Mouse (Mus musculus) embryonic facial prominence, embryonic 11.5 days (tissue): Measurements from ENCODE around the gene Havcr2. TPM values are rescaled to one million over a fixed set of nuclear protein-coding genes. Genes with fewer than 3 reads are reported as not detected.
A peak's percentile ranks its signal among the peaks of the same experiment; 100 is the strongest.
"Not testable (repeated sequence)": the region's sequence is repeated elsewhere in the genome, so short reads cannot be mapped to it uniquely, and the experiment has no call there.

Experiments used
- ATAC-seq: fragments of 200-750 bp; cut with Nextera tagmentation; replicated peaks from 2 replicates; pipeline ENCODE4 v1.8.0; 2017; ENCODE audit warnings: low read depth; ENCODE audit not compliant: insufficient number of reproducible peaks, low FRiP score, low TSS enrichment
- DNase-seq: peaks from one replicate; pipeline ENCODE4 v3.0.0-alpha.2; 2015; ENCODE audit warnings: low spot score
- H3K27ac ChIP-seq: fragments of 300-500 bp; sonication (generic); replicated peaks from 2 replicates; pipeline ENCODE4 v1.5.1; 2014; ENCODE audit warnings: mild to moderate bottlenecking, low read depth, low read length, control low read depth
- H3K27me3 ChIP-seq: fragments of 300-500 bp; sonication (generic); 2 replicates; pipeline ENCODE4 v1.6.1; 2014; ENCODE audit warnings: mild to moderate bottlenecking, low read length, moderate library complexity, mixed read lengths; ENCODE audit not compliant: control insufficient read depth, insufficient read depth
- H3K36me3 ChIP-seq: fragments of 300-500 bp; sonication (generic); replicated peaks from 2 replicates; pipeline ENCODE4 v1.6.1; 2014; ENCODE audit warnings: low read depth, mild to moderate bottlenecking, low read length, moderate library complexity, mixed read lengths; ENCODE audit not compliant: control insufficient read depth, insufficient read depth
- H3K4me1 ChIP-seq: fragments of 300-500 bp; sonication (generic); 2 replicates; pipeline ENCODE4 v1.6.1; 2014; ENCODE audit warnings: low read length, mixed read lengths; ENCODE audit not compliant: control insufficient read depth, insufficient read depth
- H3K4me2 ChIP-seq: fragments of 300-500 bp; sonication (generic); 2 replicates; pipeline ENCODE4 v1.6.1; 2014; ENCODE audit warnings: low read depth, mild to moderate bottlenecking, control low read depth, low read length, moderate library complexity
- H3K4me3 ChIP-seq: fragments of 300-500 bp; sonication (generic); 2 replicates; pipeline ENCODE4 v1.5.1; 2014; ENCODE audit warnings: low read depth, low read length, control low read depth
- H3K9ac ChIP-seq: fragments of 300-500 bp; sonication (generic); replicated peaks from 2 replicates; pipeline ENCODE4 v1.6.1; 2014; ENCODE audit warnings: mild to moderate bottlenecking, control low read depth, low read length
- H3K9me3 ChIP-seq: fragments of 300-500 bp; sonication (generic); replicated peaks from 2 replicates; pipeline ENCODE4 v1.6.1; 2016; ENCODE audit warnings: mild to moderate bottlenecking, low read length, inconsistent platforms, mixed read lengths; ENCODE audit not compliant: control insufficient read depth
- WGBS: fragments of 180-500 bp; shearing (Covaris S2); extraction: QIAGEN DNeasy Blood & Tissue Kit; methylation state at CpG from one replicate; pipeline ENCODE4 v1.1.7; 2014; 5-methylcytosine and 5-hydroxymethylcytosine counted together
- polyA plus RNA-seq: library from polyadenylated mRNA; unstranded; fragments of >200 nt; fragmentation: Nextera tagmentation; extraction: Ambion mirVana; gene quantifications from 2 replicates; pipeline ENCODE4 v1.2.1, GENCODE M21; 2014

Gene Havcr2
- polyA plus RNA-seq, 1 experiment from 2014 or later, result not detected

GRCm38 (mm10) chr11:46474220-46474619 is 19.5 kb downstream of the Havcr2 start:
- no peak overlapping the region for H3K4me3 ChIP-seq
- no peaks in the 10 kb centered on the region for H3K4me1 ChIP-seq
- no peak for ATAC-seq
- DNase-seq, result no peak
- H3K4me2 ChIP-seq, result no peak overlapping the region
- no peak overlapping the region for H3K9ac ChIP-seq
- no peaks in the 10 kb centered on the region for H3K27me3 ChIP-seq
- whole genome bisulfite sequencing, result 91% methylated on average over 4 of the region's 4 CpGs
- no peaks in the 10 kb centered on the region for H3K36me3 ChIP-seq
- no peaks in the 10 kb centered on the region for H3K9me3 ChIP-seq
- no peak overlapping the region for H3K27ac ChIP-seq

- Histone ChIP-seq H3K36me3 (no peaks in the 10 kb centered on the region), H3K4me1 (no peaks in the 10 kb centered on the region), H3K9me3 (no peaks in the 10 kb centered on the region), H3K27ac (no peak overlapping the region), H3K4me3 (no peak overlapping the region), H3K4me2 (no peak overlapping the region), H3K9ac (no peak overlapping the region), H3K27me3 (no peaks in the 10 kb centered on the region)
- ATAC-seq, result no peak
- DNase-seq, result no peak
- WGBS, result 88% methylated on average over 9 of the region's 9 CpGs
Measured at GRCm38 (mm10) chr11:46479311-46479710, 24.6 kb downstream of the Havcr2 start.

GRCm38 (mm10) chr11:46480517-46480916 is 25.8 kb downstream of the Havcr2 start:
- Histone ChIP-seq H3K27ac (no peak overlapping the region), H3K9ac (no peak overlapping the region), H3K27me3 (no peaks in the 10 kb centered on the region), H3K9me3 (no peaks in the 10 kb centered on the region), H3K4me3 (no peak overlapping the region), H3K36me3 (no peaks in the 10 kb centered on the region), H3K4me2 (no peak overlapping the region), H3K4me1 (no peaks in the 10 kb centered on the region)
- DNase-seq, result peak; percentile 5
- 75% methylated on average over 7 of the region's 7 CpGs for WGBS
- no peak for ATAC-seq

- H3K4me2 ChIP-seq, result no peak overlapping the region
- WGBS, result 24% methylated on average over 1 of the region's 1 CpGs
- ATAC-seq (no peak), DNase-seq (no peak)
- no peak overlapping the region for H3K4me3 ChIP-seq
- H3K36me3 ChIP-seq, result no peaks in the 10 kb centered on the region
- H3K4me1 ChIP-seq, result no peaks in the 10 kb centered on the region
- no peak overlapping the region for H3K27ac ChIP-seq
- H3K27me3 ChIP-seq, result no peaks in the 10 kb centered on the region
- no peak overlapping the region for H3K9ac ChIP-seq
- H3K9me3 ChIP-seq, result no peaks in the 10 kb centered on the region
Measured at GRCm38 (mm10) chr11:46488231-46488630, 33.5 kb downstream of the Havcr2 start.

GRCm38 (mm10) chr11:46488650-46489049 is 33.9 kb downstream of the Havcr2 start:
- H3K27ac ChIP-seq, result no peak overlapping the region
- ATAC-seq, result no peak
- H3K9me3 ChIP-seq, result no peaks in the 10 kb centered on the region
- H3K36me3 ChIP-seq, result no peaks in the 10 kb centered on the region
- H3K4me2 ChIP-seq, result no peak overlapping the region
- H3K9ac ChIP-seq, result no peak overlapping the region
- H3K4me3 ChIP-seq, result no peak overlapping the region
- WGBS, result 88% methylated on average over 2 of the region's 2 CpGs
- no peaks in the 10 kb centered on the region for H3K27me3 ChIP-seq
- no peaks in the 10 kb centered on the region for H3K4me1 ChIP-seq
- DNase-seq, result no peak

GRCm38 (mm10) chr11:46507146-46507545 is 52.4 kb downstream of the Havcr2 start:
- no peak for DNase-seq
- no peak overlapping the region for H3K27ac ChIP-seq
- no peaks in the 10 kb centered on the region for H3K36me3 ChIP-seq
- H3K4me3 ChIP-seq, result no peak overlapping the region
- H3K4me1 ChIP-seq, result no peaks in the 10 kb centered on the region
- no peaks in the 10 kb centered on the region for H3K27me3 ChIP-seq
- WGBS, result 82% methylated on average over 3 of the region's 3 CpGs
- no peak for ATAC-seq
- no peak overlapping the region for H3K9ac ChIP-seq
- H3K4me2 ChIP-seq, result no peak overlapping the region
- no peaks in the 10 kb centered on the region for H3K9me3 ChIP-seq

- WGBS, result 95% methylated on average over 5 of the region's 5 CpGs
- no peak for ATAC-seq
- no peak overlapping the region for H3K4me3 ChIP-seq
- H3K9ac ChIP-seq, result no peak overlapping the region
- H3K27me3 ChIP-seq, result no peaks in the 10 kb centered on the region
- DNase-seq, result no peak
- no peak overlapping the region for H3K27ac ChIP-seq
- no peaks in the 10 kb centered on the region for H3K4me1 ChIP-seq
- no peaks in the 10 kb centered on the region for H3K36me3 ChIP-seq
- no peaks in the 10 kb centered on the region for H3K9me3 ChIP-seq
- H3K4me2 ChIP-seq, result no peak overlapping the region
Measured at GRCm38 (mm10) chr11:46509900-46510299, 55.2 kb downstream of the Havcr2 start.

- H3K9ac ChIP-seq, result not testable (repeated sequence)
- WGBS, result 80% methylated on average over 5 of the region's 5 CpGs
Measured at GRCm38 (mm10) chr11:46521341-46521740, 66.6 kb downstream of the Havcr2 start.

More at GRCm38 (mm10) chr11:46521341-46521740, 66.6 kb downstream of the Havcr2 start:
- ATAC-seq, H3K36me3 ChIP-seq, DNase-seq, H3K27ac ChIP-seq, H3K4me1 ChIP-seq, H3K4me2 ChIP-seq, H3K4me3 ChIP-seq, H3K9me3 ChIP-seq, H3K27me3 ChIP-seq: not testable (repeated sequence)
